Mouse (Mus musculus) cortical plate, adult 2 months (tissue): ENCODE results near the gene Wfs1.

ENCODE experiments used
- CTCF ChIP-seq: fragments of 200-500 bp; IDR thresholded peaks from 2 replicates; pipeline ENCODE4 v1.5.1; 2011; ENCODE audit warnings: mild to moderate bottlenecking, control low read depth, low read length; ENCODE audit not compliant: insufficient read depth; ENCODE audit errors: extremely low read depth
- POLR2A ChIP-seq: fragments of 200-500 bp; IDR thresholded peaks from 2 replicates; pipeline ENCODE4 v1.6.1; 2011; ENCODE audit warnings: mild to moderate bottlenecking, low read length, control low read depth; ENCODE audit not compliant: insufficient read depth; ENCODE audit errors: extremely low read depth

DNA sequence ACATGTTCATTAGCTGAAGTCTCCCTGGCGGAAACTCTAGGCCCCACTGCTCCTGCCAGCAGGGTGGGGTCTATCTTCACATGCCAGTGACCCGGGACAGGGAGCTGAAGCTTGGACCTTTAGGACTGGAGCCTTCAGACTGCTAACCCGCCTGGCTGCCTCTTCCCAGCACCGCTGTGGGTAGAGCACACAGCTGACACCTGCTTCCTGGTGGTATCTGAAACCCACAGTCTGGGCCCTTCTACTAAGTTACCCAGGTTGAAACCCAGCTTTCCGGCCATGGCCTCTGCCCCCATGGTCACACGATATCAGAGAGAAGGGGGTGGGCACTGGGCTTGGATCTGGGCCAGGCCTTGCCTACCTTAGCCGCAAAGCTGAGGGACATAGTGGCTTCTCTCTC lies 9.4 kb downstream of the Wfs1 start:
- TF ChIP-seq CTCF (no peak), POLR2A (no peak)
